Mouse (Mus musculus) CH12.LX (cell line): ENCODE data around the gene Jtb.

ENCODE experiments used
- CTCF ChIP-seq, 2 experiments: IDR thresholded peaks in 1 of 2; conservative IDR thresholded peaks in 1 of 2; 2 replicates each; pipeline ENCODE4 v1.5.1; 2011 to 2012; ENCODE audit warnings: low read depth in 2 of 2, low read length in 2 of 2, improper control_type of control experiment in 1 of 2, inconsistent platforms in 1 of 2, mild to moderate bottlenecking in 1 of 2, moderate library complexity in 1 of 2
- EP300 ChIP-seq: IDR thresholded peaks from 2 replicates; pipeline ENCODE4 v1.6.1; 2011; ENCODE audit warnings: low read length, improper control_type of control experiment
- HCFC1 ChIP-seq: IDR thresholded peaks from 2 replicates; pipeline ENCODE4 v1.6.1; 2012; ENCODE audit warnings: low read depth, mild to moderate bottlenecking, inconsistent platforms, low read length, improper control_type of control experiment
- MAX ChIP-seq: IDR thresholded peaks from 2 replicates; pipeline ENCODE4 v1.6.1; 2011; ENCODE audit warnings: low read length, improper control_type of control experiment
- MEF2A ChIP-seq: IDR thresholded peaks from 2 replicates; pipeline ENCODE4 v1.6.1; 2014; ENCODE audit warnings: low read depth, mild to moderate bottlenecking, inconsistent platforms, low read length, improper control_type of control experiment, borderline replicate concordance
- POLR2A ChIP-seq: IDR thresholded peaks from 2 replicates; pipeline ENCODE4 v1.6.1; 2011; ENCODE audit warnings: low read depth, mild to moderate bottlenecking, improper control_type of control experiment, low read length
- USF1 ChIP-seq: IDR thresholded peaks from 2 replicates; pipeline ENCODE4 v1.6.1; 2014; ENCODE audit warnings: low read depth, mild to moderate bottlenecking, inconsistent platforms, low read length, improper control_type of control experiment
- USF2 ChIP-seq: conservative IDR thresholded peaks from 2 replicates; pipeline ENCODE4 v1.6.1; 2011; ENCODE audit warnings: low read depth, low read length, improper control_type of control experiment

DNA sequence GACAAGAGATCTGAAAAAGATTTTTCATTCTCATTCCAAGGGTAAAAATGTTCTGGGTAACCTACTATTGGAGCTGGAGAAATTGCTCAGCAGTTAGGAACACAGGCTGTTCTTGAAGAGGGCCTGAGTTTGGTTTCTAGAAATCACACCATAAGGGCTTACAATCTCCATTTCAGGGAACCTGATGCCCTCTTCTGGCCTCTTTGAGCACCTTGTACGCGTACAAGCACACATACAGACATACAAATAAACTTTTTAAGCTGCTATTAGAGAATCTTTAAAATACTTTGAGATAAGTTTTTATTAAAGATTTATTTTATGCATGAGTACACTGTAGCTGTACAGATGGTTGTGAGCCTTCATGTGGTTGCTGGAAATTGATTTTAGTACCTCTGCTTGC, 26.8 kb upstream of the Jtb start:
- no peak for TF ChIP-seq EP300
- no peak for TF ChIP-seq POLR2A
- no peak for TF ChIP-seq MEF2A
- peak in 1 of 2 experiments; percentile 56; a peak in 2 of 4 replicates for TF ChIP-seq CTCF (conservative IDR thresholded peaks at IDR 0.05 in 1 of 2, IDR thresholded peaks at IDR 0.05 in 1 of 2; ENCODE audit: low read depth in 2 of 2, low read length in 2 of 2)
- TF ChIP-seq USF1 = no peak
- no peak for TF ChIP-seq HCFC1
- TF ChIP-seq MAX = no peak
- no peak for TF ChIP-seq USF2
